Mouse (Mus musculus) limb, embryonic 10.5 days (tissue): ENCODE results near the gene Bmp10. TPM values are rescaled to one million over a fixed set of nuclear protein-coding genes. Genes with fewer than 3 reads are reported as not detected.

ENCODE experiments used
- DNase-seq: peaks from one replicate; pipeline ENCODE4 v3.0.0-alpha.2; 2017; ENCODE audit warnings: low spot score
- H3K27ac ChIP-seq: fragments of 300-500 bp; sonication (generic); 2 replicates; pipeline ENCODE4 v1.5.1; 2016; ENCODE audit warnings: mild to moderate bottlenecking
- H3K27me3 ChIP-seq: fragments of 300-500 bp; sonication (generic); 2 replicates; pipeline ENCODE4 v1.6.1; 2016; ENCODE audit warnings: low read depth, mild to moderate bottlenecking; ENCODE audit not compliant: poor library complexity, severe bottlenecking
- H3K36me3 ChIP-seq: fragments of 300-500 bp; sonication (generic); 2 replicates; pipeline ENCODE4 v1.6.1; 2016; ENCODE audit warnings: mild to moderate bottlenecking, moderate library complexity
- H3K4me1 ChIP-seq: fragments of 300-500 bp; sonication (generic); 2 replicates; pipeline ENCODE4 v1.6.1; 2016
- H3K4me3 ChIP-seq: fragments of 300-500 bp; sonication (generic); 2 replicates; pipeline ENCODE4 v1.5.1; 2016; ENCODE audit warnings: mild to moderate bottlenecking, moderate library complexity
- H3K9me3 ChIP-seq: fragments of 300-500 bp; sonication (generic); replicated peaks from 2 replicates; pipeline ENCODE4 v1.6.1; 2016; ENCODE audit warnings: mild to moderate bottlenecking
- WGBS: fragments of 180-500 bp; shearing (Covaris S2); methylation state at CpG from one replicate; pipeline ENCODE4 v1.1.7; 2016; 5-methylcytosine and 5-hydroxymethylcytosine counted together
- polyA plus RNA-seq: library from polyadenylated mRNA; unstranded; fragments of >200 nt; fragmentation: Nextera tagmentation; extraction: Ambion mirVana; gene quantifications from 2 replicates; pipeline ENCODE4 v1.2.1, GENCODE M21; 2016

Gene Bmp10
- polyA plus RNA-seq, 1 experiment from 2014 or later, result not detected

DNA sequence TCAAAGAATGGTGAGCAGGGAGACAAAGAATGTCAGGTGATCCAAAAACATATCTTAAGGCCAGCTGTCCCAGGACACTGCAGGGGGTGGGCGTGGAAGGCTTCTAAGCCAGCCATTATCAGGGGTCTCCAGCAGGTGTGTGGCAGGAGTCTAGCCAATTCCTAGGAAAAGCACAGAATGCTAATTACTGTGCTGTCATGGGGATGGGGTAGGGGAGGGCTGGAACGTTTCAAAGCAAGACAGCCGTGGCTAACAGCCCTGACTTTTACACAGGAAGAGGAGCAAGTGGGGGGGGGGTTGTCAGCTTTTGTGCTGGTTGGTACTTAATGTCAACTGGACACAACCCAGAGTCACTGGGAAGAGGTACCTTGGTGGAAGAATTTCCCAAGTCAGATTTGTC lies 16.8 kb upstream of the Bmp10 start:
- Histone ChIP-seq H3K36me3 (no peaks in the 10 kb centered on the region), H3K9me3 (no peaks in the 10 kb centered on the region), H3K4me1 (no peaks in the 10 kb centered on the region), H3K27ac (no peak overlapping the region), H3K4me3 (no peak overlapping the region), H3K27me3 (no peaks in the 10 kb centered on the region)
- DNase-seq, result no peak
- WGBS, result 15% methylated on average over 3 of the region's 3 CpGs

DNA sequence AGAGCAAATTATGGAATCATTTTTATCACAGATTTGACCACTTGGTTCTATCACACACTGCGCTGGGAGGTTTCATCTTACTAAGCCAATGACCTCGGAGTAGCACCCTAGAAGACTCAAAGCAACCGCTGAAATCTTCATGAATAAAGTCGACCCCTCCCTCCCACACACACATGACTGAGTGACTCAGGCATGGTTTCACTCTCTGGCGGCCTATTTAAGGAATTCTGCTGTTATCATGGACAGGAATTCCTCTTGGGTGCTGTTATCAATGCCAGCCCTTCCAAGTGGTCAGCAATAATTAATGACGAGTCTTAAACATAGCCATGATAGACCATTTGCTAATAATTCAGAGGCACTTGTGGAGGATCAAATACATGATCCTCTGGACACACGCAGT lies 6.5 kb upstream of the Bmp10 start:
- DNase-seq, result no peak
- no peaks in the 10 kb centered on the region for H3K36me3 ChIP-seq
- no peaks in the 10 kb centered on the region for H3K4me1 ChIP-seq
- no peak overlapping the region for H3K4me3 ChIP-seq
- H3K27me3 ChIP-seq, result no peaks in the 10 kb centered on the region
- no peak overlapping the region for H3K27ac ChIP-seq
- H3K9me3 ChIP-seq, result no peaks in the 10 kb centered on the region
- WGBS, result 78% methylated on average over 7 of the region's 7 CpGs

DNA sequence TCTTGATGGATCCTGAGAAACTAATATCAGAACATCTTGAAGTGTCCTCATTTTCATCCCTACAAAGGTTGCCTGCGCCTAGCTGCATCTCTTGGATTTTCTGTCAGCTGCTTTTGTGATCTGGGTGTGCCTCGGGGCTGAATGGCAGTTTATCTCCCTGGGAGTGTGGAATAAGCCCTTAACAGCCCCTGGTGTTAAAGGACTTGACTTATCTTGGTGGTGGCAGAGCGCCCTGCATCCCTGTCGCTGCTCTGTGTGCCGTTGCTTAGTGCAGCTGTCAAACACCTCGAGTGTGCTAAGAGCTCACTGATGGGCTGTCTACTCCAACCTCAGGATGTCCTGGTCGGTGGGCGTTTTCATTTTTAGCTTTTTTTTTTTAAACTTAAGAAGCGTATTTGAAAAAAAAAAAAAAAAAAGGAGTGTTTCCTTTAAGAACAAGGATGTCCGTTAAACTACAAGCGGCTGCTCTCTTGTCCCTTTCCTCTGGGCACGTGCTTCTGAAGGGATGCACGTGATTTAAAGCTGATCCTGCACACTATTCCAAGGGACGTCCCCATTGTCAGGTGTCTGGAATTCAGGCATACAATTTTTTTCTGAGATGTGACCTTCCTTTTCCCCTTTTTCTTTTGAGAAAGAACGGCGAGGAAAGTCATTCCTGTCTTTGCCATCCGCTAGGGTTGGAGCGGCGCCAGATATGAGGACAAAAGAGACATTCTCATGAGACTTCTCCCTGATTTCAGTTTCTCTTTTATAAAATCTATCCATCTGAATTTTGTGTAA lies 4.6 kb upstream of the Bmp10 start:
- Histone ChIP-seq H3K4me3 (no peak overlapping the region), H3K4me1 (no peaks in the 10 kb centered on the region), H3K27me3 (no peaks in the 10 kb centered on the region), H3K27ac (no peak overlapping the region), H3K9me3 (no peaks in the 10 kb centered on the region), H3K36me3 (no peaks in the 10 kb centered on the region)
- DNase-seq, result no peak
- WGBS, result 74% methylated on average over 19 of the region's 19 CpGs

DNA sequence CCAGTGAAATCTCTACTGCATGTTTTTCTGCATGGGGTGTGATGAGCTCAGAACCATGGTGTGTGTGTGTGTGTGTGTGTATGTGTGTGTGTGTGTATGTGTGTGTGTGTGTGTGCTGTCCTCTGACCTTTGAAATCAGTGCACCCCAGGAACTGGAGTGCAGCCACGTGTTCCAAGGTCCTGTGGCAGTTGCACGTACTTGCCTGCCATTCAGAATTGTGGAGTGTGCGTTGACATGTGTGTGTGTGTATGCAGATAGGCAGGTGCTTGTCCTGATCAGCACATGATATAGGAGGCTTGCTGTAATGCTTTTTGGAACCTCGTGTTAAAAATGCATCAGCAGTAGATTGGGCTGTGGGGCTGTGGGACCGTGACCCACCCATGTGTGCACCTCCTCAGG lies 1.8 kb upstream of the Bmp10 start:
- DNase-seq, result no peak
- no peak overlapping the region for H3K4me3 ChIP-seq
- H3K36me3 ChIP-seq, result no peaks in the 10 kb centered on the region
- H3K27me3 ChIP-seq, result no peaks in the 10 kb centered on the region
- no peaks in the 10 kb centered on the region for H3K4me1 ChIP-seq
- H3K27ac ChIP-seq, result no peak overlapping the region
- H3K9me3 ChIP-seq, result no peaks in the 10 kb centered on the region
- WGBS, result 90% methylated on average over 5 of the region's 5 CpGs

DNA sequence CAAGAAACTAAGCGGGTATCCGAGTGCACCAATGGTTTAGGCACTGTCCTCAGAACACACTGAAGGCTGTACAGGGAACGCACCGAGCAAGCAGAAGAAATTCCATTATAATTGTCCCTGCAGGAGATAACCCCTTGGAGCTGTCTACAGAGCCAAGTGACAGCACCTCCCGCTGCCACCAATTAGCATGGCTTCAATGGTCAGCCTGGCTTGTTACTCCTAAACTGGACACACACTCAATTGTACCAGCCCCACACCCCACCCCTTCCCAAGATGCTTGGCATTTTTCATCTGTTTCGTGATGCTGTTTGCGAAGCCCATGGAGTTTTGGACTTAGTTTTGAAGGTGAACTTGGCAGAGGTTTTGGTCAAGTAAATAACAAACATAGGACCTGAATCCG lies 1.2 kb upstream of the Bmp10 start:
- WGBS, result 87% methylated on average over 8 of the region's 8 CpGs
- no peaks in the 10 kb centered on the region for H3K4me1 ChIP-seq
- no peaks in the 10 kb centered on the region for H3K27me3 ChIP-seq
- DNase-seq, result no peak
- no peak overlapping the region for H3K27ac ChIP-seq
- H3K4me3 ChIP-seq, result no peak overlapping the region
- no peaks in the 10 kb centered on the region for H3K36me3 ChIP-seq
- H3K9me3 ChIP-seq, result no peaks in the 10 kb centered on the region

DNA sequence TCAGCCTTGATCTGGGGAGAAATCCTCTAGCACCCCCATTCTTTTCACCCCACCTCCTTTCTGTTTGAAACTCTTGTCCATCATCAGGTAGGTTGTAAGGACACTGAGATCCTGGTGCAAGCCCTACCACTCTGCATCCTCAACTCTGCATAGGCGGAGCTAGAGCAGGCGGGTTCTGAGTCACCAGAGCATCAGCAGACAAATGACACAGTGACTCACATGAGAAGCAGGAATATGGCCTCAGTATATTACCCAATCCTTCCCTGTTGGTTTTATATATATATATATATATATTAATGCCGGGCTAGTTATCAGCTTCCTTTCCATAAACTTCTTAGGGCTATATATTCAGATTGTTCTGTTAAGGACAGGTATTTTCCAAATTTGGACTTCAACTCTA lies 7.0 kb downstream of the Bmp10 start:
- Histone ChIP-seq H3K27ac (no peak overlapping the region), H3K27me3 (no peaks in the 10 kb centered on the region), H3K4me1 (no peaks in the 10 kb centered on the region), H3K4me3 (no peak overlapping the region), H3K9me3 (no peaks in the 10 kb centered on the region), H3K36me3 (no peaks in the 10 kb centered on the region)
- DNase-seq, result no peak
- WGBS, result 91% methylated on average over 3 of the region's 3 CpGs

- H3K4me1 ChIP-seq, result no peaks in the 10 kb centered on the region
- no peak overlapping the region for H3K27ac ChIP-seq
- H3K9me3 ChIP-seq, result no peaks in the 10 kb centered on the region
- H3K36me3 ChIP-seq, result no peaks in the 10 kb centered on the region
- no peak overlapping the region for H3K4me3 ChIP-seq
- no peak for DNase-seq
- 94% methylated on average over 8 of the region's 8 CpGs for WGBS
- H3K27me3 ChIP-seq, result no peaks in the 10 kb centered on the region
These were observed 8.0 kb downstream of the Bmp10 start for GRCm38 (mm10) chr6:87436745-87437144.

GRCm38 (mm10) chr6:87443253-87443652 lies 14.5 kb downstream of the Bmp10 start:
- Histone ChIP-seq H3K4me1 (no peaks in the 10 kb centered on the region), H3K27me3 (no peaks in the 10 kb centered on the region), H3K36me3 (no peaks in the 10 kb centered on the region), H3K9me3 (no peaks in the 10 kb centered on the region), H3K27ac (no peak overlapping the region), H3K4me3 (no peak overlapping the region)
- WGBS, result 85% methylated on average over 11 of the region's 11 CpGs
- no peak for DNase-seq

GRCm38 (mm10) chr6:87445222-87445621 lies 16.4 kb downstream of the Bmp10 start:
- H3K4me1 ChIP-seq, result no peaks in the 10 kb centered on the region
- H3K27me3 ChIP-seq, result no peaks in the 10 kb centered on the region
- no peaks in the 10 kb centered on the region for H3K36me3 ChIP-seq
- no peak for DNase-seq
- H3K4me3 ChIP-seq, result no peak overlapping the region
- 87% methylated on average over 7 of the region's 7 CpGs for WGBS
- no peaks in the 10 kb centered on the region for H3K9me3 ChIP-seq
- no peak overlapping the region for H3K27ac ChIP-seq

DNA sequence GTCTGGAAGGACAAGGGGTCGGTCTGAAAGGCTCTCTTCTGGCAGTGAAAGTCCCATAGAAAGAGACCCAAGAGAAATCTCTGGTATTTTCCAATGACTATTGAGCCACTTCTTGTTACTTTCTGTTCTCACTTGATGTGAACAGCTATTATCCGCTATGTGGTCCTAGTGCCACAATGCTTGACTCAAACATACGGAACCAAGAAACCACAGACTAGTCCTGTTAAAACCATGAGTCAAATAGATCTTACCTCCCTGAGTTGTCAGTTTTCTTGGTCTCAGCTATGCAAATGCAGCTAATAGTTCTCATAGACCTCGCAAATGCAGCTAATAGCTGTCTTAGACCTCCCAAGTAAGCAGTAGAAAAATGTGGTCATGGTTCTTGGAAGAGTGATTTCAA lies 18.4 kb downstream of the Bmp10 start:
- H3K27ac ChIP-seq, result no peak overlapping the region
- H3K36me3 ChIP-seq, result no peaks in the 10 kb centered on the region
- WGBS, result 92% methylated on average over 4 of the region's 4 CpGs
- H3K4me3 ChIP-seq, result no peak overlapping the region
- no peaks in the 10 kb centered on the region for H3K27me3 ChIP-seq
- no peak for DNase-seq
- no peaks in the 10 kb centered on the region for H3K4me1 ChIP-seq
- H3K9me3 ChIP-seq, result no peaks in the 10 kb centered on the region

DNA sequence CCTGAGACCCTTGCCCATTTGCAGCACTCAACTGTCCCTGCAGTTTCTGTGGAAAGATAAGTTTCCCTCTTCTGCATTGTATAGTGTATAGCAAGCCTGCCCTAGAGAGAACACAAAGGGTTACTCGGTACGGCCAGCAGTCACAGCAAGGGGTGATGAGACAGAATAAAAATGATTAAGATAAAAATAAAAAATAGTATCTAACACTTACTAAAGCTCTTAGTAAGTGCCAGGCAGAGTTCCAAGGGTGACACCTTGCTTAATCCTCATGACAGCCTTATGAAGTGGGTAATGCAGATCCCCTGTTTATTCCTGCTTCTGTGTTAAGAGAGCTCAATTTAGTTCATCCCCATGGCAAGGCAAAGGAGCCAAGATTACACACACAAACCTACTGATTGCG lies 20.7 kb downstream of the Bmp10 start:
- no peaks in the 10 kb centered on the region for H3K27me3 ChIP-seq
- WGBS, result 91% methylated on average over 3 of the region's 3 CpGs
- no peaks in the 10 kb centered on the region for H3K36me3 ChIP-seq
- no peak for DNase-seq
- no peak overlapping the region for H3K27ac ChIP-seq
- H3K9me3 ChIP-seq, result no peaks in the 10 kb centered on the region
- no peaks in the 10 kb centered on the region for H3K4me1 ChIP-seq
- H3K4me3 ChIP-seq, result no peak overlapping the region

DNA sequence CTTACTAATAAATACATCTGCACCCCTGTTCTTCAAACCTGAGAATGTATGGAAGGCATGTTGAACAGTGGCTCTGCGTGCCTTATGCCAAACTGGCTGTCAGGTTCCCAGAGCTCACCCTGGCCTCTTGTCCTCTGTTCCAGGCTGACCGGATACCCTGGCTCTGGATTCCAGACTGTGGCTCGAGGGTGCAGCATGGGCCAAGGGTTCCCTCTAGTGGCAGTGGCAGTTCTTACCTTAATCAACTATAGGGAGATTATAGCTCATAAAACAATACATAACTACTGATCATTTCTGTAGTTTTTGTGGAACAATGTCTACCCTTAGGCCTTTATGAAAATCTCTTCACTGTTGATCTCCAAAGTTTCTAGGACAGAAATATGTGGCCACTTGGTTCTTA lies 22.2 kb downstream of the Bmp10 start:
- Histone ChIP-seq H3K27me3 (no peaks in the 10 kb centered on the region), H3K4me1 (no peaks in the 10 kb centered on the region), H3K9me3 (no peaks in the 10 kb centered on the region), H3K27ac (no peak overlapping the region), H3K36me3 (no peaks in the 10 kb centered on the region), H3K4me3 (no peak overlapping the region)
- 73% methylated on average over 3 of the region's 3 CpGs for WGBS
- DNase-seq, result no peak

DNA sequence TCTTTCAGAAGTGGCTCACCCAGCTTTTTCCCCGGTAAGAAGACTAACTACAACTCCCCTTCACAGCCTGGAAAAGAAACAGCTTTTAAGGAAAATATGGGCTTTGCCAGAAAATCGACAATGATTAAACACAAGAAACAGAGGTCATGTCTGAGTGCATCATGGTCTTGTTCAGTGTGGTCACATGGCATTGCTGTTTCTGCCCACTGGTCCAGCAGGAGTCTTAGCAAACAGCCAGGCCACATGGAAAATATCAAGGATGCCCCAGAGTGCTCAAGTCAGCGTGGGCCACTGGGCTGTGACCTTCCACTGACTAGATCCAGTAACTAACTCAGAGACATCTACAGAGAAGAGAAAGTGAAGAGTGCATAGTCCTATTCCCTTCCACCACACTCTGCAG lies 23.0 kb downstream of the Bmp10 start:
- DNase-seq, result no peak
- Histone ChIP-seq H3K4me1 (no peaks in the 10 kb centered on the region), H3K9me3 (no peaks in the 10 kb centered on the region), H3K27me3 (no peaks in the 10 kb centered on the region), H3K4me3 (no peak overlapping the region), H3K36me3 (no peaks in the 10 kb centered on the region), H3K27ac (no peak overlapping the region)
- 68% methylated on average over 3 of the region's 3 CpGs for WGBS

DNA sequence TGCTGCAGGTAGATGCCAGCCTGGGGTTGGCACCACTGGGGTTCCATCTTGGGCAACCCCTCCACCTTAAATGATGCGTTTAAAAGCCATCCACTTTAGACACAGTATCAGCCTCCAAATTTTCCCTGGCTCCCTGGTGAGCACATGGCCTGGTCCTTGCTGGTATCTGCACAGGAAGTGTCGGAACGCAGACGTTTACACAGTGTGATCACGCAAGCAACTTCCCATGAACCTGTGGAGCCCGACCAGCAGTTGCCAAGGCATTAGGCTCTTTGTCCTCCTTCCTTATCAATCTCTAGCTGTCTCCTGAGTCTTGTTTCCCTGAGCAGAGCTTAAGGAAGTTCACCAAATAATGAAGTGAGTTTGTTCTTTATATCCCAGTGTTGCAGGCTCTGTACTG lies 26.7 kb downstream of the Bmp10 start:
- Histone ChIP-seq H3K9me3 (no peaks in the 10 kb centered on the region), H3K4me3 (no peak overlapping the region), H3K27ac (no peak overlapping the region), H3K27me3 (no peaks in the 10 kb centered on the region), H3K4me1 (no peaks in the 10 kb centered on the region), H3K36me3 (no peaks in the 10 kb centered on the region)
- WGBS, result 83% methylated on average over 6 of the region's 6 CpGs
- no peak for DNase-seq
